Mouse (Mus musculus) splenic B cell, adult 2 months (primary cell): Measurements from ENCODE around the gene Map2k5.

Experiments used
- DNase-seq: peaks from one replicate; pipeline ENCODE4 v3.0.0-alpha.2; 2011; ENCODE audit warnings: low read depth, low spot score
- H3K27me3 ChIP-seq: 2 replicates; pipeline ENCODE4 v1.6.1; 2012; ENCODE audit warnings: mild to moderate bottlenecking, low read length, moderate library complexity, mixed read lengths; ENCODE audit not compliant: control insufficient read depth, poor library complexity, insufficient read depth, severe bottlenecking
- H3K36me3 ChIP-seq: 2 replicates; pipeline ENCODE4 v1.6.1; 2012; ENCODE audit warnings: mild to moderate bottlenecking, low read length, moderate library complexity, mixed read lengths; ENCODE audit not compliant: control insufficient read depth, poor library complexity, insufficient read depth, severe bottlenecking

Gene Map2k5

DNA sequence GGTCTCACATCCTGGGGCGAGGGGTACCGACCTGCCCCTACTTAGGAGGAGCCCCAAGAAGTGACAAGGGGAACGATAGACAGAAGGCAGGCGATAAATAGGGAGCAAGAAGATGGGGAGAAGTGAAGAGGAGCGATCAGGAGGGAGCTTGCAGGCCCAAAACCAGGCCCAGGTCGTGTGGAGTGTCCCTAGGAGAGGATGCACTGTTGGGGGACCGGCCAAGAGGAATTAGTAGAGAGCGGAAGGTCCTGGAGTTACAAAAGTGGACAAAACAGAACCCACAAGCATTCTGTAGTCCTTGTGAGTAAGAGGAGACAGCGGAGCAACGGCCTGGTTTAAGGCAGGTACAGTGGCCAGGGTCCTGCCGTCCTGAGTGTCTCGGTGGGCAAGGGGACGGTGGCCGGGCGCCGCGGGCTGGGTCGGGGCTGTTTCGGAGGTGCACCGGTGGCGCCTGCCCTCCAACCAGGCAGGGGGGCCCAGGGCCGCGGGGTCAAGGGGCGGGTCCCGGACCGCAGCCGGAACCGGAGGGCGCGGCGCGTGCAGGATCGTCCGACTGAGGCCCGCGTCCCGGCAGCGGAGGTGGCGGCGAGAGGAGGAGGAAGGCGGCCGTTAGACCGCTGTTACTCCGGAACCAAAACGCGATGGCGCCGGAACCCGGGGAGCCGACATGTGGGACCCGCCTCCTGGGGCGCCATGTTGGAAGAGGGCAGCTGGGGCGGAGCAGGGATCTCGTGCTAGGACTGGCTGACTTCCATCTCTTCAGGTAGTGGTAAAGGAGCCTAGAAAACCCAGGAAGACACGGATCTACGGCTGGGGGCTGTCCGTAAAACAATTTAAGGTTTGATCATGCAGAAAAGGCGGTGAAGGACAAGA lies at the start of gene Map2k5:
Gene Map2k5 (minus strand): TSS at position 633 of the 873 bp plus-strand sequence.
- DNase-seq = peak; percentile 88

DNA sequence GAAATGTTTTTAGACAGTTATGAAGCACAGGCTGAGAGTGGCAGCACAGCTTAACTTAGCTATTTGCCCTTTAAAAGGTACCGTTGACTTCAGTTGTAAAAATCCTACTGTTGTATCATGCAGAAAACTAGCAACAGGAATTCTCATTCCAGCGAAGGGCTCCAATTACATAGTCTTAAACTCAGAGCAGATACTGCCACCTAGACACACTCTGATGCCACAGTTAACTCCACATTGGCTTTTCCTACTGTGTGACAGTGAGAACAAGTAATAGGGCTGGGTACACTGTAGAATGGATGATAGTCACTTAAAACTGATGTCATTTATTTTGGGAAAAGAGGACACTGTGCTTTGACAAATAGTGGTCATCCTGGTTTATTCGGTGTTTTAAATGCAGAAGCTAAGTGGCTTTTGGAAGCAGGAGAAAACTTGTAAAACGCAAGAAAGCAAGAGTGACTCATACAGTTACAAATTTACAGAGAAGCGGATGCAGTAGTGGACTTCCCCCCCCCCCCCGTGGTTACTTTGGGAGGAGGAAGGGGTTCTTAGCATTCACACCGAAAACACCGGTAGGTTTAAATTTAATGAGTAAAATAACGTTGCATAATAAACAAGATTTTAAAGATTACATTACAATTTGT lies 43.5 kb upstream of the Map2k5 start:
- no peaks in the 10 kb centered on the region for H3K36me3 ChIP-seq
- no peak for DNase-seq
- no peaks in the 10 kb centered on the region for H3K27me3 ChIP-seq

More for the DNA sequence above, at the start of gene Map2k5:
- Histone ChIP-seq H3K36me3 (no peaks in the 10 kb centered on the region; the same call in 1 of the 2 replicates), H3K27me3 (no peaks in the 10 kb centered on the region)

DNA sequence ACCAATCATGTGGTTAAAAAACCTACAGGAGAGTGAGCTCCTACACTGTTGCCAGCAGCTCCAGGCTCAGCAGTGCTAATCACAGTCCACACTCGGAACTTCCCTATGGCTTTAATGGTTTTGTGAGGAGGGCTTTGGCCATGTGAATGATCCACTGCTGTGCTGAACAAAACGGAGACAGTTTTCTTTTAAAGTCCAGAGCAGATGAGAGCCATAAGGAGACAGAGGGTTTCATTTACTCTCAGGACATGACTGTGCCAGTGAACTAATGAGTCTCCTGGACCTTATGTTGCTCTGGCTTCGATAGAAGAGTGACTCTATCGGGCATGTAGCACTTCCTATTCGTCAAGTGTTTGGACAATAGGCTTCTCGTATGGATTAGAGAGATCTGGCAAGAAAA lies 42.7 kb upstream of the Map2k5 start:
- DNase-seq = no peak
- no peaks in the 10 kb centered on the region for H3K27me3 ChIP-seq
- H3K36me3 ChIP-seq = no peaks in the 10 kb centered on the region

GRCm38 (mm10) chr9:63400176-63400575 lies 22.5 kb upstream of the Map2k5 start:
- no peaks in the 10 kb centered on the region for H3K27me3 ChIP-seq
- no peaks in the 10 kb centered on the region for H3K36me3 ChIP-seq
- no peak for DNase-seq

DNA sequence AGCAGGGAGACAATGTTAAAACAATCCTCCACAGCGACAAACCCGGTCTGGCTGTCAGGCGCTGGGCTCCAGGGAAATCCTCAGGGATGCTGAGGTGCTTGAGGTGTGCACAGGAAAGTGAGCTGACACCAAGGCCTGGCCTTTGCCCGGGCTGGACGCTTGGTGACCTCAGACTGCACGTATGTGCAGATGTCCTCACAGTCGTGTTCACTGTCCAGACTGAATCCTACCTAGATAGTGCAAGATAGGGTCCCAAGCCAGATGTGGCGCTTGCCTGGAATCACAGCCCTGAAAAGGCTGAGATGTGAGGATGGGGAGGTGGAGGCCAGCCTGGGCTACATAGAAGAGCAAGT lies 21.7 kb upstream of the Map2k5 start:
- Histone ChIP-seq H3K36me3 (no peaks in the 10 kb centered on the region), H3K27me3 (no peaks in the 10 kb centered on the region)
- no peak for DNase-seq

DNA sequence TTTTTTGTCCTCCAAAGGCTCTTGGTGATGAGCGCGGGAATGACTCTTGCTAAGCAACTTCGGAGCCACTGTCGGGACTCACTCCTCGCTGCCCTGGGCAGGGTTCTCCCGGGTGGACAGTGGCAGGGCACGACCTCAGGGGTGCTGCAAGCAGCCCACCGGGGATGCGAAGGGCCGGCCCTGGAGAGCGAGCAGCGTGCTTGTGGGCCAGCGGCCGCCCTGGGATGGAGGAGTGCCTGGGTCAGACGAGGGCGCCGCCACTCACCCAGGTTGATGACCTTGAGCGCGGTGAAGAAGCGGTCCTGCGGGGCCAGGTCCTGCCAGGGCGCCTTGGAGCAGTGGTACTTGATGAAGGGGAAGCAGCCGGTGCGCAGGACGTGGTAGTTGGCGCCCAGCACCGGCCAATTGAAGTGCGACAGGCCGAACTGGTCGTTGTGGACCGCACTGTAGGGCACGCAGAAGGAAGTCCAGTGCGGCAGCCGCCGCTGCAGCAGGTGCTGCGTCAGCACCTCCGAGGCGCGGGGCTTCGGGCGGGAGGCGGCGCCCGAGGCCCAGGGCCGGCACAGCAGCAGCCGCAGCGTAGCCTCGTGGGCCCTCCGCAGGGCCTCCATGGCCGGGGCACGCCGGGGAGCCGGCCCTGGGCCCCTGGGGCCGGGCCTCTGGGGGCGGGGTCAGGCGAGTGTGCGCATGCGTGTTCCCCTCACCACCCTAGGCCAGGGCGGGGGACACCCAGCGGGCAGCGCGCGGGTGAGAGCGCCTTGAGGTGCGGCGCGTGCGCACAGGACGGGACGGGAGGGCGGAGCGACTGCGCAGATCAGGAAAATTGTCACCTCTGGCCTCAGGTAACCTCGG lies 21.1 kb upstream of the Map2k5 start, which contains the start of gene 2300009A05Rik:
Gene 2300009A05Rik (minus strand): TSS at position 636 of the 852 bp plus-strand sequence.
- Histone ChIP-seq H3K36me3 (no peaks in the 10 kb centered on the region), H3K27me3 (no peaks in the 10 kb centered on the region)
- DNase-seq = peak; percentile 97

DNA sequence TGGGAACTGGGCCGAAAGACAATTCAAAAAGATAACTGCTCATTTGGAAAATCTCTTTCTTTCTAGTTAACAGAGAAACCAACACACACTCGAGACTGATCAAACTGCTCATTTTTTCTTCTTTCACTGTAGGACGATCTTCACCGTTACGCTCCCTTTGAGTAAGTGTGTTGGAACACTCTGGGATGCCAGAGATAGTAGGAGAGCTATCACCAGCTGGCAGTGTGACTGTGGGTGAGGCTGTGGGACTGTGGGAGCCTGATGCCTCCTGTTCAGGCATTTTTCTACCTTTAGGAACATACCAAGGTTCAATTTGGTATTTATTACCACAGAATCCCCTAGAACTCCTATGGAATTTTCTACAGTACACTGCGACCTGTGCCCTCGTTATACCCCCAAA lies 17.9 kb upstream of the Map2k5 start:
- Histone ChIP-seq H3K27me3 (no peaks in the 10 kb centered on the region), H3K36me3 (no peaks in the 10 kb centered on the region)
- no peak for DNase-seq

- H3K27me3 ChIP-seq = no peaks in the 10 kb centered on the region
- no peak for DNase-seq
- no peaks in the 10 kb centered on the region for H3K36me3 ChIP-seq
Observed at GRCm38 (mm10) chr9:63391307-63391706, 13.6 kb upstream of the Map2k5 start.

DNA sequence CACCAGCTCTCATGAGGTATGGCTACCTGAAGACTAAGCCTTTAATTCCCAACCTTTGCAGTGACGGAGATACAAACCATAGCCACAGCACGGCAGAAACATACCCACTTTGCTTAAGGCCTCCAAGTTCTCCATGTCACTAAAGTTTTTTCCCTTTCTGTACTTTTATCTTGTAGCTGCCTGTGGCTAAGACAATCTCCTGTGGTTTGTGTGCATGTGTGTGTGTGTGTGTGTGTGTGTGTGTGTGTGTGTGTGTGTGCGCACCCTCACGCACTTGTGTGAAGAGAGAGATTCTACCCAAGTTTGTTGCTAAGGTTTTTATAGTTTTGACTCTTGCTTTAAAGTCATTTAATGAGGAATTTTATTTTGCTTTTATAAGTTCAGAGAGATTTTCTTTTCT lies 5.1 kb upstream of the Map2k5 start:
- DNase-seq = no peak
- no peaks in the 10 kb centered on the region for H3K27me3 ChIP-seq
- no peaks in the 10 kb centered on the region for H3K36me3 ChIP-seq

DNA sequence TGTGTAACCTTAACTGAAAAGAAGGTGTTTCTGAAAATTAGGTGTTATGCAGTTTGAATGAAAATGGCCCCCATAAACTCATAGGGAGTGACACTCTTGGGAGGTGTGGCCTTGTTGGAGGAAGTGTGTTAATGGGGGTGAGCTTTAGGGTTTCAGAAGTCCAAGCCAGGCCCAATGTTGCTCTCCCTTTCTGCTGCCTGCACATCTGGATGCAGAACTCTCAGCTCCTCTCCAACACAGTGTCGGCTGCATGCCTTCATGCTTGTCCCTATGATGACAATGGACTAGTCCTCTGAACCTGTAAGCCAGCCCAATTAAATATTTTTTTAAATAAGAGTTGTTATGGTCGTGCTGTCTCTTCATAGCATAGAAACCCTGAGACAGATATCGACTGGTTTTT lies 2.6 kb upstream of the Map2k5 start:
- Histone ChIP-seq H3K27me3 (no peaks in the 10 kb centered on the region), H3K36me3 (no peaks in the 10 kb centered on the region)
- DNase-seq = no peak

- DNase-seq = no peak
- no peaks in the 10 kb centered on the region; the same call in 1 of the 2 replicates for H3K36me3 ChIP-seq
- no peaks in the 10 kb centered on the region for H3K27me3 ChIP-seq
Observed at GRCm38 (mm10) chr9:63378174-63378573, 472 bp upstream of the Map2k5 start.

DNA sequence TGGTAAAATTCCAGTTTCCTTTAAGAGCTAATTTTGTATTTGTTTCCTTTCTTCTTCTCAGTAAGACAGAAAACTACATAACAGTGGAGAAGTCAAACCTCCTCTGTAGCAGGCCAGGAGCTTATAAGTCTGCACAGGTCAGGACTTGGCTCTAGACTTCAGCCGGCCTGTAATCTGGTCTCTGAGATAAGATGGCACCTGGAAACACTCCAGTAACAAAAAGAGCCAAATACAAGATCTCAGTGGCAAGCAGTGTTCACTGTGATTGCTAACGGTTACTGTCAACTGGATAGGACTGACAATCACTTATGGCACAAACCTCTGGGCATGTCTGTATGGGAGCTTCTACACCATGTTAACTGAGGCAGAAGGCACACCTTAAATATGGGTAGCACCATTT lies 4.4 kb downstream of the Map2k5 start:
- Histone ChIP-seq H3K36me3 (no peaks in the 10 kb centered on the region; the same call in none of the 2 replicates), H3K27me3 (no peaks in the 10 kb centered on the region)
- DNase-seq = no peak

DNA sequence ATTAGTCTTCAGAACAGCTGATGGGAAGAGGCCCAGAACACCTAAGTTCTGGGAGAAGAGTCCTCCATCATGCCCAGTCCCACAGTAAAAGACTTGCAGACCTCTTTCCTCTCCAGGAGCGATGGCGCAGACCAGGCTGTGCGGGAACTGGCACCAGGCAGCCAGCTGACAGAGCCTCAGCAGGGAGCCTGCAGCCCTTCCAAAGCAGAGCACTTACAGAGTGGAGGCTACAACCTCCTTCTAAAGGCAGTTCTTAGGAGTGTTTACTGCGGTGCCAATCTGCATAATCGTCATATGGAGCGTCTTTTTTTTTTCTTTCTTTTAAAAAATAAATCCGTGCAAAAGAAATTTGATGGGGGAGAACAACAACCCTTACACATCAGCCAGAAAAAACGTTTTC lies 5.2 kb downstream of the Map2k5 start:
- no peak for DNase-seq
- Histone ChIP-seq H3K27me3 (no peaks in the 10 kb centered on the region), H3K36me3 (no peaks in the 10 kb centered on the region; the same call in none of the 2 replicates)

GRCm38 (mm10) chr9:63360410-63360809 lies 17.3 kb downstream of the Map2k5 start:
- H3K27me3 ChIP-seq = no peaks in the 10 kb centered on the region
- DNase-seq = no peak
- H3K36me3 ChIP-seq = peaks cover 2% of the 10 kb centered on the region; the same call in 1 of the 2 replicates
